Mouse (Mus musculus) right cerebral cortex, postnatal 4 days (tissue): Measurements from ENCODE around the gene Gm3147.
"Not testable (repeated sequence)": the region's sequence is repeated elsewhere in the genome, so short reads cannot be mapped to it uniquely, and the experiment has no call there.

Source experiments
- DNase-seq: peaks from one replicate; pipeline ENCODE4 v3.0.0-alpha.2; 2022

Gm3147 gene

DNA sequence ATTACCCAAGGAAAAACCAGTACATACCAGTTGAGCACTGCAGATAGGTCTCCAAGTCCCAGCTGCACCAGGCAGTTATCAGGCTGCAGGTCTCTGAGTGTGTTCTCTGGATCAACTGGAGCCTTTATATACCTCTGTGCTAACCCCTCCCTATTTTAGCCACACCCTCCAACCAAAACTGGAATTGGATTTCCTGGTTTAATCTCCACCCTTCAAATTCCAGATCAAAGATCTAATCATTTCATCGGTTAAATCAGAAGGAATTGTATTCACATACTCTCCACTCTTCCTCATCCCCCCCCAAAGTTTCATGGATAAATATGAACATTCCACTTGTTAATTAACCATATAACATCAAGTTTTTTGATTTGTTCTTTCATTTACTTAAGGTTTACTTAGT is at the start of gene Gm3147:
Gm3147 (minus strand) TSS at position 101 of the 400 bp plus-strand sequence.
- DNase-seq = not testable (repeated sequence)

- DNase-seq = not testable (repeated sequence)
These were observed 31.9 kb upstream of the Gm3147 start, which contains the start of gene Gm6205 for GRCm38 (mm10) chr5:94648082-94648481. TSS of gene Gm6205 (plus strand) at chr5:94648382.

GRCm38 (mm10) chr5:94623679-94624078 is 7.5 kb upstream of the Gm3147 start, which contains the start of gene Gm6509:
TSS of gene Gm6509 (plus strand) at chr5:94623979.
- not testable (repeated sequence) for DNase-seq
